Mouse (Mus musculus) thymus, postnatal 10 days (tissue): ENCODE measurements around the gene Bag6.

Source experiments
- DNase-seq, 2 experiments: peaks; one replicate each; pipeline ENCODE4 v3.0.0; 2021; ENCODE audit warnings: low spot score in 2 of 2

Gene Bag6

DNA sequence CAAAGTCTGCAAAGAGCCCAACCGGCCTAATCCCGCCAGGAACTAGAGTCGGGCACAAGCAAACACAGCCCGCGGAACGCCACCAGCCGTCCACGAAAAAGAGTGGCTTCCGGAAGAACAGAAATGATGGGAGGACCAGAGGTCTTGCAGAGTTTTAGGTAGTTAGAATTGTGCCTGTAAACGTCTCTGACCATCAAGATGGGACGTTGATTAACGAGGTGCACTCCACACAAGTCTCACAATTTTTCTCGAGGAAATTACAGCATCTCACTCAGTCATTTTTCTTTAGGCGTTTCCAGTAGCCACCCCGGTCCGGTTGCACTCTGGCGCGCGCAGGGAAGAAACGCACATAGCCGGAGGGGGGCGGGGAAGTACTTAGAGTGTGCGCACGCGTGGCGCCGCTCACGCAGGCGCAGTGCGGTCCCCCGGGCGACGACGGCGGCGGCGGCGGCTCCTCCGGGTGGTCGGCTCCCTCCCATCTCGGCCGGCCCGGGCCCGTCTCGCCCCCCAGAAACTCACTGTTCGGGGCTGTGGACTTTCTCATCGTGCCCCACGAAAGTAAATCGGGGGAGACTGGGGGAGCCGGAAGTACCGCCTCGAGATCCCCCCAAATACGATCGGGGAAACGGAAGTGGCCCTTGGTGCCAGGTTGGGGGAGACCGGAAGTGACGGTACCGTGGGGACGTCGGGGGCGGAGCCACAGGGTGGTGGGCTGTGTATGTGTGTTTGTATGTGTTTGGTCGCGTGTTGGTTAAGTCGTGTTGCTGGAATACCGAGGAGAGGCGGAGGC, at the start of gene Bag6:
Bag6 (plus strand) TSS at position 378 of the 790 bp plus-strand sequence.
- peak; percentile 91 to 94 for DNase-seq

GRCm38 (mm10) chr17:35085208-35085865, 49.6 kb upstream of the Bag6 start, which contains the start of gene Ly6g6f:
Gene Ly6g6f, minus strand, starts transcription at chr17:35085610.
- no peak for DNase-seq

DNA sequence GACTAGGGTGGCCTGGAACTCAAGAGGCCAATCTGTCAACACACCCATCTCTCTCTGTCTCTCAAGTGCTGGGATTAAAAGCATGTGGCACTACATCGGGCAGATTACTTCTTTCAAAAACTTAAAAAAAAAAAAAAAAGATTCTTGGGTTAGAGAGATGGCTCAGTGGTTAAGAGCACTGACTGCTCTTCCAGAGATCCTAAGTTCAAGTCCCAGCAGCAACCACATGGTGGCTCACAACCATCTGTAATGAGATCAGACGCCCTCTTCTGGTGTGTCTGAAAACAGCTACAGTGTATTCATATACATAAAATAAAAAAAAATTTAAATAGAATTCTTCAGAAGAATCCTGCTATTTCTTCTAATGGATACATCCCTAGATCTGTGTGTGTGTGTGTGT, 46.8 kb upstream of the Bag6 start:
- no peak for DNase-seq

DNA sequence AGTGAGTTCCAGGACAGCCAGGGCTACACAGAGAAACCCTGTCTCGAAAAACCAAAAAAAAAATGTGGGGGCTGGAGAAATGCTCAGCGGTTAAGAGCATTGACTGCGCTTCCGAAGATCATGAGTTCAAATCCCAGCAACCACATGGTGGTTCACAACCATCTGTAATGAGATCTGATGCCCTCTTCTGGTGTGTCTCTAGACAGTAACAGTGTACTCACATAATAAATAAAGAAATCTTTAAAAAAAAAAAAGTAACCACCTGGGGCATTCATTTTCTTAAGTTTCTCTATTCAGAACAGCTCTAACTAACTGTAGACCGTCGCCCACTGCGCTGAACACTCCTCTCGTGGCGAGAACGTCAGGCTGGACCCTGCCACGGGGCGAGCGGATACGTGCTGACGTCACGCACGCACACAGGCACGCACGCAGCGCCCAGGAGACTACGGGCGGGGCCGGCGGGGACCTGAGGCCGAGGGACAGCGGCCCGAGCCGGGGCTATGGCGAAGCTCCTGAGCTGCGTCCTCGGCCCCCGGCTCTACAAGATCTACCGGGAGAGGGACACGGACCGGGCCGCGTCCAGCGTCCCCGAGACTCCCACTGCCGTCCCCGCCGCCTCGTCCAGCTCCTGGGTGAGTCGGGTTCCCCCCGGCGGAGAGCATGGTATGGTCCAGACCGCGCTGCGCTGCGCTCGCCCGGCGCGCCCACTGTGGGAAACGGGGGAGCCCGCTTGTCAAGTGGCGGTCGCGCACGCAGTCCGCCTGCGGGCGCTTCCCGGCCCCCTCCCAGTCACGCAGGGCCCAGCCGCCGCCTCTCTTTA, 45.9 kb upstream of the Bag6 start, which contains the start of gene Abhd16a:
Abhd16a (plus strand) TSS at position 439 of the 820 bp plus-strand sequence.
- DNase-seq, result peak; percentile 88 to 94

DNA sequence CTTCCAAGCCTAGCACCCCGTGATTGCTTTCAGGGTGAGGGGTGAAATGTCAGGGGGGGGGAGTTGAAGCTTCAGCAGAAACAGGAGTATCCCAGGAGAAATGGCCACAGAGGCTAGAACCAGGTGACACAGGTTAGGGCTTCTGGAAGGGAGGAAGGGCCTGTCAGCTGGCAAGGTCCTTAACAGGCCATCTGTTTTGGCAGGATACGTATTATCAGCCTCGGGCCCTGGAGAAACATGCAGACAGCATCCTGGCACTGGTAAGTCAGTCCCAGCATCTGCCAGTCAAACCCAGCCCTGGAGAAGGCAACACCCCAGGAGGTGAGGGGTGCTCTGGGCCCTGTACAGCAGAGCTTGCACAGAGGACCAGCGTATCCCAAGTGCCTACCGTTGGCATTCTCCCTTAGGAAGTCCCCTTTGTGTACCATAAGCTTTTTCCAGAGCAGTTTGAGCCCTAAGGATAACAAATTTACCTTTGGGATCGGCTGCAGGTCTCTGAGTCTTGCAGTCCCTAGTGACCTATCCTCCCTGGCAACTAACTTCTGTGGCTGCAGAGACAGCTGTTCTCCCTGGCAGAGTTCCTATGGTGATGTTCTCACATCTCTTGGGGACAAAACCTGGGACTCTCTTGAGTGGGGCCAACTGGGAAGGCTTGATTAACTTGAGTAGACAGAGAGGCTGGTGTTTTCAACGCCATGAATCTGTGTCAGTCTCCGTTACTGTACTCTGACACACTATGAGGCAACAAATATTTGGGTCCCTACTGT, 44.6 kb upstream of the Bag6 start:
- no peak for DNase-seq

GRCm38 (mm10) chr17:35092403-35093198, 42.4 kb upstream of the Bag6 start:
- no peak for DNase-seq

GRCm38 (mm10) chr17:35094475-35095365, 40.3 kb upstream of the Bag6 start:
- DNase-seq, result no peak

DNA sequence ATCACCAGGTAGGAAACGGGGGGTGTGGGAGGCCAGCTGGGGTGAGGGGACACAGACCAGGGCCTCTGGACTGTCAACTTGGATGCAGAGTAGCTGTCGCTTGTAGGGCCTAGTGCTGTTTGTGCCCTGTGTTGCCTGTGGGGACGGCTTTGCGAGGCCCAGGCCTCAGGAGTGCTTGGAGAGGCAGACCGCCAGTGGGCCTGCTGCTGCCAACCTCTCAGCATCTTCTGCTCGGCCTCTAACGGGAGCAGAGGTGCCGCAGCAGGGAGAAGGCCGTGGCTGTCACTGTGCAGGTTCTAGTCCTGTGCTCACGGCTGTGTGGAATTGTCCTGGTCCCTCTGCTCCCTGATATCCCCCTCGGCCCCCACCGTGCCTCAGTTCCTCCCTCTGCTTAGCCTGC, 38.4 kb upstream of the Bag6 start:
- DNase-seq, result no peak

GRCm38 (mm10) chr17:35097164-35097655, 37.8 kb upstream of the Bag6 start:
- DNase-seq, result no peak

GRCm38 (mm10) chr17:35100196-35100765, 34.7 kb upstream of the Bag6 start:
- DNase-seq, result no peak

GRCm38 (mm10) chr17:35101161-35101560, 33.8 kb upstream of the Bag6 start:
- DNase-seq, result no peak

DNA sequence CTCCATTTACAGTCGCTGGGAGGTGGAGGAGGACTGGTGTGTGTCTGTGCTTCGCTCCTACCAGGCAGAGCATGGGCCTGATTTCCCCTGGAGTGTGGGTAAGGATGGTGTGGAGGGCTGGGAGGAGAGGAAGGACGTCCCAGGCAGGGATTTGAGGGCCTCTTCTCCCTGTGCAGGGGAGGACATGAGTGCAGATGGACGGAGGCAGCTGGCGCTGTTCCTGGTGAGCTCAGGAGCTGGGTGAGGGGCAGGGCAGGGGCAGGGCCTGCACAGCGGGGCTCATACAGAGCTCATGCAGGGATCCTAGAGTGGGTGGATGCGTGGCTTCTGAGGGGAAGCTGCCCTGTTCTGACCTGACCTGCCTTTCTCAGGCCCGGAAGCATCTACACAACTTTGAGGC, 32.7 kb upstream of the Bag6 start:
- DNase-seq, result no peak

DNA sequence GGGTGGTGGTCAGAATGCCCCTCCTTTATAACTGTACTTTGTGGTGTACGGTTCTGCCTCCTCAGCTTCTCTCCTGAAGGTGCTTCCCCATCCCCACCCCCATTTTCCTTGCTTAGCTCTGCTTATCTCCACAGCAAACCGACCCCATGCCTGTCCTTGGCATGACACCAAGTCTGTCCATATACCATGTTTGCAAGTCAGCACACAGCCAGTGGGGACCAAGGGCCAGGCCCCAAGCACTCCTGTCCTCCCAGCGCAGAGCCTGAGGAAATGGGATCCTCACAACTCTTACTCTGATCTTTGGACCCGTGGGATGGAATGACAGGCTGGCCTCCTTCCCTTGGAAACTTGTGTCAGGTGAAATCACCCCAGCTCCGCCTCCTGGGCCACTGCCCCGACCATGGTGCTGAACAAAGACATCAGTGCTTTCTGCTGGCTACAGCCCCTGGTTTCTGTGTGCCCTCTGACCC, 31.7 kb upstream of the Bag6 start:
- DNase-seq, result no peak

- no peak for DNase-seq
Observed at GRCm38 (mm10) chr17:35104079-35104478, 30.9 kb upstream of the Bag6 start.

DNA sequence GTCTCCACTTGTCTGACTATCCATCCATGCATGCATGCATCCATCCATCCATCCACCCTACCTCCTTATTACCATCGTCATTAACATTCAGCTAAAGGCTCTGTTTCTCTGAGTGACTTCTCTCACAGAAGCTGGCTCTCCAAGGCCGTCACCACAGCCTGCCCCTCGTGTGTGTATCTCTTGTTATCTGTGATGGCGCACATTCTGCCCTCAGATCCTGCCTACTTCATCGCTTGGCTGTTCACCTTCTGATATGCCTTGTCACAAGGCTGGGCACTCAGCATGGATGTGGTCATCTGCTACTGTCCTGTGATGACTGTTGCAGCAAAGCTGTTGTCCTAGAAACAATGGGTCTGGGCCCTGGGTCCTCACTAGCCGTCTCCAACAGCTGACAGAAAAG, 30.2 kb upstream of the Bag6 start:
- DNase-seq, result no peak

DNA sequence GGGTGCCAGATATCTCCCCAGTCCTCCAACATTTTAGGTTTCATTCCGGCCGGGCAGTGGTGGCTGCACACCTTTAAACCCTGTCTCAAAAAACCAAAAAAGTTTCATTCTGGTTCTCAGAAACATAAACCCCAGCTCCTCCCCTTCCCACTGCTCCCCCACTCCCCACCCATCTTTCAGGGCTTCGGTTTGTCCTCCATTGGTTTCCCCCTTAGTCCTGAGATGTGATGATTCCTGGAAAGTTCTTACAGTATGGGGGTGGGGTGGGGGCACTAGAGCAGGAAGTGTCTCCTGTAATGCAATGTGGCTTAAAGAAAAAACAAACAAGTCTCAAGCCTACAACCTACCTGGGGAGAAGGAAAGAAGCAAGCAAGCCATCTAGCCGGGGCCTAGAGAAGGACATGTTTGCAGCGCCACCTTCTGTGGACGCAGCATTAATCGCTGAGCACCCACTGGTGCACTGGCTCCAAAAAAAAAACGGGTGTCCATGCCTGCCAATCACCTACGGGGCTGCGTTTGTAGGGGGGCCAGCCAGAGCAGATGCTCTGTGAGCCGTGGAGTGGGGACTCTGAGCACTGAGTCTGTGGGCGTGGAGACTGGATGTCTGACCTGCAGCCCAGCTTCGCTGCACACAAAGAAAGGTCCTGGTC, 29.1 kb upstream of the Bag6 start:
- peak in 1 of 2 experiments; percentile 39 for DNase-seq

DNA sequence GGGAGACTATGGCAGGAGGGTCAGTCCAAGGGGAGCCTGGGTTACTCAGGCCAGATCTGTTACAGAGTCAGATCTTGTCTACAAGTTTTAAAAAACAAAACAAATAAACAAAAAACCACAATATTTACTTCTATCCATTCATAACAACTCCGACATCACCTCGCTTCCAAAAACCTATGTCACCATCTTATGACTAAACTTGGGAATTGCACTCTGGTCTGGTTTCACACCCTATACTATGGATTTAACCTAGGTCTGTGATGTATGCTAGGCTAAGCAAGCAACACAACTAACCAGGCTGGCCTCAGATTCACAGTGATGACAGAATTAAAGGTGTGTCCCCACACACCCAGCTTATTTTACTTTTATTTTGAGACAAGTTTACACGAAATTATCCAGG, 28.5 kb upstream of the Bag6 start:
- DNase-seq, result no peak

DNA sequence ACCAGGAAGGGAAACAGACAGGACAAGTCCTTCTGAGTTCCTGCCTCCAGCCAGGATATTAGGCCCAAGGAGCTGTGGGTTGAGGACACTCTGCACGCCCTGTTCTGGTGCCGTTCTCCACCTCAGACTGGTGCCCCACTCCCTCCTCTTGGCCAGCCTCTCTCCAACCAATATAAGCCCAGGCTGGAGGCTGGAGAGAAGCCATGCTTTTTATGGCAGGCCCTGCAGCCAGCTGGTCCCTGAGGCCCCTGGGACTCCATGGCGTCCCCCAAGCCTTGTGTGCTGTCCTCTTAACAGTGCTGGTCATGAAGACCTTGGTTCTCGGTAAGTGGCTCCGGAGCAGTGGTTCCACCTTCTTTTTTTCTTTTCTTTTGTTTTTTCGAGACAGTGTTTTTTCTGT, 26.9 kb upstream of the Bag6 start, which contains the start of gene Ly6g5c:
Ly6g5c (plus strand) TSS at position 183 of the 400 bp plus-strand sequence.
- no peak for DNase-seq
